Mouse (Mus musculus) heart, adult 2 months (tissue): ENCODE measurements at regions not wholly inside any gene's neighbourhood (a gene's known extent, or its start where the extent isn't known, plus 50 kb on each side); places are given as distances from the start of the nearest gene placed in this dataset.

Experiments
- CTCF ChIP-seq: fragments of 200-600 bp; IDR thresholded peaks from 2 replicates; pipeline ENCODE4 v1.8.1; 2022; ENCODE audit warnings: antibody characterized with exemption, mild to moderate bottlenecking, moderate library complexity
- EP300 ChIP-seq: fragments of 200-500 bp; IDR thresholded peaks from 2 replicates; pipeline ENCODE4 v1.6.1; 2011; ENCODE audit warnings: low read depth, low read length, control low read depth; ENCODE audit not compliant: insufficient read depth
- POLR2A ChIP-seq: fragments of 200-500 bp; IDR thresholded peaks from 2 replicates; pipeline ENCODE4 v1.6.1; 2011; ENCODE audit warnings: mild to moderate bottlenecking, low read depth, low read length, control low read depth; ENCODE audit not compliant: insufficient read depth

GRCm38 (mm10) chr5:118362738-118363137, 117.7 kb downstream of the 2410131K14Rik start:
- no peak for TF ChIP-seq POLR2A
- no peak for TF ChIP-seq CTCF
- no peak for TF ChIP-seq EP300
